Mouse (Mus musculus) kidney, adult 2 months (tissue): ENCODE measurements around the gene Wdr20. TPM values are rescaled to one million over a fixed set of nuclear protein-coding genes. Genes with fewer than 3 reads are reported as not detected.

Source experiments
- DNase-seq: peaks from one replicate; pipeline ENCODE4 v3.0.0; 2021
- H3K27ac ChIP-seq: fragments of 200-500 bp; 2 replicates; pipeline ENCODE4 v1.5.1; 2012; ENCODE audit warnings: low read depth, low read length, control low read depth, inconsistent platforms; ENCODE audit not compliant: insufficient read depth
- H3K27me3 ChIP-seq: fragments of 200-500 bp; replicated peaks from 2 replicates; pipeline ENCODE4 v1.6.1; 2012; ENCODE audit warnings: mild to moderate bottlenecking, moderate library complexity, low read length, inconsistent platforms; ENCODE audit not compliant: control insufficient read depth, insufficient read depth
- H3K36me3 ChIP-seq: fragments of 200-500 bp; 2 replicates; pipeline ENCODE4 v1.6.1; 2012; ENCODE audit warnings: mild to moderate bottlenecking, moderate library complexity, low read length, inconsistent platforms; ENCODE audit not compliant: control insufficient read depth, insufficient read depth
- H3K4me1 ChIP-seq: fragments of 200-500 bp; 2 replicates; pipeline ENCODE4 v1.6.1; 2011; ENCODE audit warnings: low read length; ENCODE audit not compliant: control insufficient read depth, insufficient read depth
- H3K4me3 ChIP-seq: fragments of 200-500 bp; 2 replicates; pipeline ENCODE4 v1.5.1; 2011; ENCODE audit warnings: mild to moderate bottlenecking, low read depth, low read length, control low read depth; ENCODE audit not compliant: insufficient read depth
- CTCF ChIP-seq: fragments of 200-500 bp; conservative IDR thresholded peaks from 2 replicates; pipeline ENCODE4 v1.5.1; 2011; ENCODE audit warnings: low read depth, mild to moderate bottlenecking, control low read depth, low read length, moderate library complexity, mixed read lengths; ENCODE audit not compliant: insufficient read depth, insufficient read length
- POLR2A ChIP-seq: fragments of 200-500 bp; IDR thresholded peaks from one replicate; pipeline ENCODE4 v1.6.1; 2011; ENCODE audit warnings: low read depth, low read length, control low read depth
- WGBS: fragments of 180-500 bp; shearing (Covaris S2); methylation state at CpG from one replicate; pipeline ENCODE4 v1.1.7; 2018; 5-methylcytosine and 5-hydroxymethylcytosine counted together
- polyA plus RNA-seq: library from polyadenylated mRNA; depleted of rRNA; stranded (reverse); fragments of >200 nt; gene quantifications from 2 replicates; pipeline ENCODE4 v1.2.3, GENCODE M21; 2012

Wdr20 gene
- polyA plus RNA-seq, 1 experiment: 24.0 TPM

DNA sequence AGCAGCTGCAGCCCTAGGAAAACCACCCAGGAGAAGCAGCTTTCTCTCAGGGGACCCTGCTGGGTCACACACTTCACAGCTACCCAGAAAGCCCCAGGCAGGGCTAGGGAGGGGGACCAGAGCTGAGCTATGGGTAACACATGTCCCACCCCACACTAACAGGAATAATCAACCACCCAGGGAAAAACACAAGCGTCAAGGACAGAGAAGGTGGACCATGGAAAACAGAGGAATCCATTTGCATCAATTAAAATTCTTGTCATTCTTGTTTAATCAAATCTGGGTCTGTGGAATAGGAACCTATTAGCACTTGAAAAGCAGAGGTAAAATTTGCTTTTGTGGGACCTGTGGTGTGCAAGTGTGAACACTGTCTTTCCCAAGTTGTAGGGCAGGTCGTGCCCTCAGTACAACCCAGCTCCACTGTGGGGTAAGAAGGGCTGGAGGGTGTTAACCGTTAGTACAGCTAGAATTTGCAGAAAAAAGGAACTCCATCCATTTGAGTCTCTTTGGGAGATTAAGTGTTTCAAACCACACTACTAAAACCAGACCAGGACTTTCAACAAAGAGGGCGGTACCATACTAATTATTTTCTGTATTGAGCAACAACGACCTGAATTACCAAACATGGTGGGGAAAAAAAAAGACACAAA is 99.6 kb downstream of the Wdr20 start:
- H3K27ac ChIP-seq: peak overlapping the region; percentile 93
- H3K4me3 ChIP-seq: no peak overlapping the region
- 28% methylated on average over 5 of the region's 5 CpGs for WGBS
- H3K4me1 ChIP-seq: peaks cover 5% of the 10 kb centered on the region; the same call in 1 of the 2 replicates
- DNase-seq: peak; percentile 72
- TF ChIP-seq POLR2A (no peak), CTCF (no peak)
- no peaks in the 10 kb centered on the region for H3K36me3 ChIP-seq
- H3K27me3 ChIP-seq: no peaks in the 10 kb centered on the region

- Histone ChIP-seq H3K4me1 (peaks cover 5% of the 10 kb centered on the region; the same call in 1 of the 2 replicates), H3K36me3 (no peaks in the 10 kb centered on the region), H3K4me3 (no peak overlapping the region), H3K27me3 (no peaks in the 10 kb centered on the region), H3K27ac (peak overlapping the region; percentile 93)
- TF ChIP-seq POLR2A: no peak
- no peak for TF ChIP-seq CTCF
- 79% methylated on average over 8 of the region's 8 CpGs for WGBS
- DNase-seq: no peak
These were observed 100.1 kb downstream of the Wdr20 start for GRCm38 (mm10) chr12:110837850-110838249.

DNA sequence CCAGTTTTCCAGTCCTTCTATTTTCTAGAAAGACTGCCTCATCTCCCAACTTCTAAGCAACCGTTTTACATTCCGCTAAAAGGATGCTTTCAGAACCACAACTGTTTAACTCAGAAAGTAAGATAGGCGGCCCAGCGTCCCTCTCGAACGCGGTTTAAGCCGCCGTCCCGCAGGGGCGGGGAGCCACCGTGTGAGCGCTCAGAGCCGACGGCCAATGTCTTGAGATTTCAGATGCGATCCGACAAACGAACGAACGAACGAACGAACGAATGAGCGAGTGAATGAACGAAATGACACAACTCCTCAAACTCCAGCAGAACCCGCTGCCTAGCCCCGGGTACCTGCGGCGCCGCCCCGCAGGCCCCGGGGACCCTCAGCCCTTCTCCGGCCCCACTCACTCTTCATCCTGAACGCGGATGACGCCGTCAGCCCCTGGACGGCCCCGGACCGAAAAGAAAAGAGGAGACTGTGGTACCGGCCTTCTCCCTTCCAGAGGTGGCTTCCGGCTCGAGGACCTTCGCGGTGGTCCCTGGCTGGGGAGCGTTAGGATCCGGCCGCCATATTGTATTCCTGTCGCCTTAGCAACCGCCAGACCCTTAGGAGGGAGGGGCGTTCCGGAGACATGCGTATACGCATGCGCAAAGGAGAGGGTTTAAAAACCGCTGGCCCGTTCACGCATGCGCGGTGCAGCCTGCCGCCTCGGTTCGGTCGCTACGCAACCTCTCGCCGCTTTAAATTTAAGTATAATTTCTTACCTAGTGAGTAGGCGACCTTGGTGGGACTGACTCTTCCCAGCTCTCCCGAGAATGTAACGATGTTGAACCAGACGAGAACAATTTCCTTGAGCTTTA is 102.8 kb downstream of the Wdr20 start, which contains the start of gene Mok:
TSS of gene Mok (minus strand) at position 592 of the 851 bp plus-strand sequence.
- Histone ChIP-seq H3K4me1 (peaks cover 5% of the 10 kb centered on the region; the same call in 1 of the 2 replicates), H3K4me3 (peak within 1 kb of the TSS; percentile 78), H3K27ac (peak within 1 kb of the TSS; percentile 1; the same call in 1 of the 2 replicates), H3K36me3 (no peaks in the 10 kb centered on the region), H3K27me3 (no peaks in the 10 kb centered on the region)
- WGBS: under 1% methylated on average over 71 of the region's 71 CpGs
- TF ChIP-seq CTCF: no peak
- DNase-seq: peak; percentile 96

DNA sequence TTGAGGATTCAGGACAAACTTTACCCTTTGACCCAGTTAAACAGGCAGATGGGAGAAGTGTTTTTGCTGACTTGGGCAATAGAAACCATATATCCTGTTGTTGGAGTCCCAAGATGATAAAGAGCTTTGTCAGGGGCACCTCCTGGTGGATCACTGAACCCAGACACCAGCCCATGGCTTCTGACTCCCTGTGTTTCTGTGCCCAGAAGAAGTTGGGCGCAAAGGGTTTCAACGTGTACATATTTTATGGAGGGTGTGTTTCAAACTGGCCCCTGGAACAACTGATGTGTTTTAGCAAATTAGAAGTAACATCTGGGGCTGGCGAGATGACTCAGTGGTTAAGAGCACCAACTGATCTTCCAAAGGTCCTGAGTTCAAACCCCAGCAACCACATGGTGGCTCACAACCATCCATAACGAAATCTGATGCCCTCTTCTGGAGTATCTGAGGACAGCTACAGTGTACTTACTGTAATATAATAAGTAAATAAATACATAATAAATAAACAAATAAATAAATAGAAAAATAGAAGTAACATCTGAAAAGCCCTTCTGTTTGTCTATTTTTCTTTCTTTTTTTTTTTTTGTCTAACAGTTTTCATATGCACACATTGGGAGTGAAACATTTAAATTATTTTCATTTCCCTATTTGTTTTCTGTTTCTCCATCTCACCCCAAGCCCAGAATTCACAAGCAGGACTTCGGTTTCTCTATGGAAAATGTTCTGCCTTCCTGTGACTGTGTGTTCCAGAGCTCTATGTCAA is 104.2 kb downstream of the Wdr20 start:
- H3K4me3 ChIP-seq: no peak overlapping the region
- H3K4me1 ChIP-seq: peaks cover 3% of the 10 kb centered on the region; the same call in 1 of the 2 replicates
- no peaks in the 10 kb centered on the region for H3K36me3 ChIP-seq
- TF ChIP-seq POLR2A (no peak), CTCF (no peak)
- no peak for DNase-seq
- H3K27me3 ChIP-seq: no peaks in the 10 kb centered on the region
- 75% methylated on average over 5 of the region's 5 CpGs for WGBS
- no peak overlapping the region for H3K27ac ChIP-seq

DNA sequence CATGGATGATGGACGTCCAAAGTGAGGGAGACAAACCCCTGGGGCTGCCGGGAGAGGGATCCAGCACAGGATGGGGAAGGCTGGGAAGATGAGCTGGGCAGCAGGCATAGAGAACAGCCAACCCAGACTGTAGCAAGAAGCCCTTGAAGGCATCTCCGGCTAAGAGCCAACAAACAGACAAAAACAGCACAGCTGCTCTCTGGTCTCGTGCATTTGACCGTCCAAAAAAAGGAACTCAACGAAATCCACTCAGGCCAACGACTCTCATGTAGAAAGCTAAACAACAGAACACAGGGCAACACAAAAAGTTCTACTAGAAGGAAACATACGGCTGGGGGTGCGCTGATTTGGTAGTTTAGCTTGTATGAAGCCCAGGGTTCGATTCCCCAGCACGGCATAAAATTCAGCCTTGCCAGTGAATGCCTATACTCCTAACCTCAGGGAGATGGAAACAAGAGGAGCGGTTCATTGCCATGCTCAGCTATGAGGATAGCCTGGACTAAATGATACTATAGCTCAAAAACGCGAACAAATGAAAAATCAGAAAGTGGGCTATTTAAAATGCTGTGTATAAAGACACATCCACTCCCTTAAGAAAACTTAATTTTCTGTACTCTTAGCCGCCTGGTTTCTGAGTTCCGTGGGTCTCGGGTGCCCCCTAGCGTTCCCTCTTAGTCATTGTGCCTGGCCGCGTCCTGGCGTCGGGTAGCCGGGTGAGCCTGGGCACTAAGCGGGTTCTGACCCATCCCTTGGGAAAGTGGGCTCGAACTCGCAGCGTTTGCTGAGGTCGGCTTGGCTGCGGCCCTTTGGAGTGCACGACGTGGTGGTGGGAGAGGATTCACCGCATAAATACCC is 105.7 kb downstream of the Wdr20 start:
- Histone ChIP-seq H3K4me3 (peak overlapping the region; percentile 65), H3K4me1 (no peaks in the 10 kb centered on the region; the same call in 1 of the 2 replicates), H3K36me3 (no peaks in the 10 kb centered on the region), H3K27me3 (no peaks in the 10 kb centered on the region), H3K27ac (no peak overlapping the region)
- 21% methylated on average over 32 of the region's 32 CpGs for WGBS
- peak; percentile 92 for DNase-seq
- peak; percentile 92 for TF ChIP-seq CTCF
- TF ChIP-seq POLR2A: no peak

DNA sequence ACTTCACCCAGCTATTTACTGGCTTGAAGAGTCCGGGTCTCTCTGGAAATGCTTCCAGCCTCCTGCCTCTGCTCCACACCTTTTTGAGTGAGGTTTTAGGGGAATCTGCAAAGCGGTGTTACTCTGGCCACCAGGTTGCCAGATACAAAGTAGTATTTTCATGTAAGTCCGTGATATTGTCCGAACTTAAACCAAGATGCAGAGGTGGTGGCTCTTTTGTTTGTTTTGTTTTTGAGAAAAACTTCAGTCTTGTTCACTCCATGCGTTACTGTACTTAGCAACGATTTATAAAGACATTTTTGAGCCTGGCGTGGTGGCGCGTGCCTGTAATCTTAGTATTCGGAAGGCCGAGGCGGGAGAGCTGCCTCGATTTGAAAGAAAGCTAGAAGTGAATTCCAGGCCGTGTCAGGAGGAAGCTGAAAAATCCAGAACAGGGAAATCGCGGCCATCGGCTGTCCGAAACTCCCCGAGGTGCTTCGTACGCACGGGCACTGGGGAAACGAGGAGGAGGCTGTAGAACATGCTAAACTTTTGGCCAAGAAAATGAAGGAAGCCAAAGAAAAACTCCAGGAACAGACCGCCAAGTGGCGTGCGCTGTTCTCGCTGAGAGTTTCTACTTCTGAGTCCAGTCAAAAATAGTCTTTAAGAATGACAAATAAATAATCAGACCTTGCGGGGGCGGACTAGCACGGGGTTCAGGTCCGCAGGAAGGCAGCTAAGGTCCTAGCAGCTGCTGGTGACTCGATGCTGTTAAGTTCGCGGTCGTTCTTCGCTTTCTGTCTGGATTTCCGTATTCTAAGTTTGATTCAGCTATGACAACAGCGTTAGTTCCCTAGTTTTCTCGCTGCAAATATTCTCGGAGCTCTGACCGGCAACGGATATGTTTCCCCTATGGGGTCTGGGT is 106.7 kb downstream of the Wdr20 start:
- WGBS: 1% methylated on average over 42 of the region's 42 CpGs
- H3K36me3 ChIP-seq: no peaks in the 10 kb centered on the region
- TF ChIP-seq CTCF: no peak
- no peak for TF ChIP-seq POLR2A
- H3K27ac ChIP-seq: peak overlapping the region; percentile 78
- peak overlapping the region; percentile 65 for H3K4me3 ChIP-seq
- no peaks in the 10 kb centered on the region; the same call in 1 of the 2 replicates for H3K4me1 ChIP-seq
- DNase-seq: no peak
- H3K27me3 ChIP-seq: no peaks in the 10 kb centered on the region
